Mouse (Mus musculus): Measurements from ENCODE around the gene Elfn1.

Elfn1 gene

GRCm38 (mm10) chr5:140019616-140020015, 111.9 kb downstream of the Elfn1 start:
- DNase-seq (ENCODE audit: low read depth in 1 of 2, low spot score in 2 of 2) = no peak

- DNase-seq (ENCODE audit: low read depth in 1 of 2, low spot score in 2 of 2) = no peak
Measured at GRCm38 (mm10) chr5:140021755-140022154, 114.0 kb downstream of the Elfn1 start.

- DNase-seq (ENCODE audit: low read depth in 1 of 2, low spot score in 2 of 2) = no peak
Measured at GRCm38 (mm10) chr5:140022861-140023260, 115.1 kb downstream of the Elfn1 start.

- DNase-seq (ENCODE audit: low read depth in 1 of 2, low spot score in 2 of 2) = no peak
Measured at GRCm38 (mm10) chr5:140023941-140024500, 116.3 kb downstream of the Elfn1 start.

Measured in monocyte, adult 2 months (primary cell).